Mouse (Mus musculus) layer of hippocampus, postnatal 36 days (tissue): Measurements from ENCODE around the gene Alx3. TPM values are rescaled to one million over a fixed set of nuclear protein-coding genes. Genes with fewer than 3 reads are reported as not detected.

Source experiments
- DNase-seq, 2 experiments: peaks; one replicate each; pipeline ENCODE4 v3.0.0; 2022
- total RNA-seq, 2 experiments: library from RNA; stranded (reverse); gene quantifications; 2 replicates each; pipeline ENCODE4 v1.2.3; 2021

The Alx3 gene
- under 1 TPM; 0.33 to 0.35 TPM for total RNA-seq

GRCm38 (mm10) chr3:107594662-107595263 is at the start of gene Alx3:
Gene Alx3, plus strand, starts transcription at chr3:107595031.
- no peak for DNase-seq

GRCm38 (mm10) chr3:107545278-107545677 is 49.6 kb upstream of the Alx3 start:
- DNase-seq = no peak

DNA sequence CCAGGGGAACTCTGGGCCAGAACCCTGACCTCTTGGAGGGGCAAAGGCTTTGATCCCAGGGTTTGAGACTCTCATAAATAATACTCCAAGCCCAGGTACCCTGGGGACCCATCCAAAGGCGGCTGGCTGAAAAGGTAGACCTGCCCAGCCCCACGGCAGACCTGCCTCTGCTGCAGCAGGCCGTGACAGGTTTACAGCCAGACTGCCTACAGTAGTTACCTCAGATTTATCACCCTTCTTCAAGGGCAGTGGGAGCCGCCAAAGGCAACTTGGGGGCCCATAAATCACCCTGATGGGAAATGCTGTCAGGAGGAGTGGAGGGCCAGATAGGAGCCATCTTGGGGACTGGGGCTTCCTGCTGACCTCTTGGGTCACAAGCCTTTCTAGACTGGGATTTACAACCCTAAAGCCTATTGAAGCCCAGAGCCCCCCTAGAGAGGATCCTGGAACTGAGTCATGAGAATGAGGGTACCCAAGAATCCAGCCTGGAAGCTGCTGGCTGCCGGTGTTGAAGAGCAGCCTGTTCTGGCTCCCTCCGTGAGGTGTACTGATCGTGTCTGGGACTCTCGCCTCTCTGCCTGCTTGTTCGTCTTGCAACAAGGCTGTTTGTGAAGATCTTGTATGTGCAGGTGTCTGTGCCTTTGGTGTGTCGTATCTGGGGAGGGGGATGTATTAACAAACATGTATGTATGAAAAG is 49.0 kb upstream of the Alx3 start:
- DNase-seq = no peak

GRCm38 (mm10) chr3:107546956-107547355 is 47.9 kb upstream of the Alx3 start:
- DNase-seq = no peak

GRCm38 (mm10) chr3:107550409-107551049 is 44.3 kb upstream of the Alx3 start:
- DNase-seq = peak; percentile 48 to 59

- DNase-seq = no peak
Observed at GRCm38 (mm10) chr3:107554842-107555241, 40.0 kb upstream of the Alx3 start, which contains the start of gene Ubl4b. Gene Ubl4b, minus strand, starts transcription at chr3:107555073.

DNA sequence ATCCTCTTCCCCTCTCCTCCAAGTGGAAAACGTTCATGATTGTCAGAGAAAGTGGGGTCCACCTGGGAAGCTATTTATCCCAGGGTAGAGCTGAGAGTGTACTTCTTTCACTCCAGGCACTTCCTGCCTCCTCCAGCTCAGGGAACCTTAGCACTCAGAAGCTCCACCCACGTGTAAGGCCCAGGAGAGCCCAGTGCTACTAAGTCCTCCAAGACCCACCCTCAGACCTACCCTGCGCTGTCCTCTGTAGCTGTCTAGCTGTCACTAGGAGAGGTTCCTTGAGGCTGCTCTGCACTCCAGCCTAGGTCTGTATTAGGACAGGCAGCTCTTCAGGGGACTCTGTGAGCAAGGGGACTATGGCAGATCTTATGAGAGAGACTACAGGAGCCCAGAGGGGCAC is 36.1 kb upstream of the Alx3 start:
- DNase-seq = no peak

- peak; percentile 43 to 54 for DNase-seq
Observed at GRCm38 (mm10) chr3:107559183-107559582, 35.6 kb upstream of the Alx3 start.

DNA sequence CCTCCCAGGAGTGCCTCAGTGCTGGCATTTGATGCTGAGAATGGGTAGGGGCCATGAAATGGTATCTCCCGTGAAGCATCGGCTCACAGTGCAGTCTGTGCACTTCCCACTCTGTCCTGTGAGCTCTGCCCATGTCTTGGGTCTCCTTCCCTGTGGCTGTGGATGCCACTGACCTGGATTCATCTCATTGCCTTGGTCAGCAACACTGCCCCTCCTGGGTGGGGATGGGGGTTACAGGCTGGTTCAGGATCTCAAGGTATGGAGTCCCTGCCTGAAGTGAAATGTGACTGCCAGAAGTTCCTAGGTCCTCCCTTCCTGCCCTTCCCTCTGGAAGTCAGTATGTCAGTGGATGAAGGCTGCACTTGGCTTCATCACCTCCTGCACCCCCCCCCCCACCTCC is 32.7 kb upstream of the Alx3 start:
- DNase-seq = no peak

GRCm38 (mm10) chr3:107562591-107562990 is 32.2 kb upstream of the Alx3 start:
- no peak for DNase-seq

GRCm38 (mm10) chr3:107563880-107564279 is 31.0 kb upstream of the Alx3 start:
- DNase-seq = no peak

DNA sequence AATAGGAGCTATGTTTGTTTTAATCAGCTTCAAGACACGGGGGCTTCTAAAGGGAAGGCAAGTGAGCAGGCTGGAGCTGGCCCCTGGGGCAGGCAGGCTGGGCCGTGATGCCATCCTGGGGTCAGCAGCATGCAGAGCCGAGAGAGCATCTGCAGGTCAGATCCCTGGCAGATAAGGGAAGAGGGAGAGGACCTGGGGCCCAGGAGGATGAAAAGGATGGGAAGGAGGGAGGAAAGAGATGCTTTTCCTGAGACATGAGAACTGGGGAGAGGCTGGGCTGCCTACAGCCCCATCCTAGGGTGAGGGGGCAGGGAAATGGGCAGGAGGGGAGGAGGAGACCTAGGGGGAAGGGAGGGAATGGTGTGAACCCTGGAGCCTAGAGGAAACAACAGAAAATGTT is 29.5 kb upstream of the Alx3 start:
- DNase-seq = no peak

DNA sequence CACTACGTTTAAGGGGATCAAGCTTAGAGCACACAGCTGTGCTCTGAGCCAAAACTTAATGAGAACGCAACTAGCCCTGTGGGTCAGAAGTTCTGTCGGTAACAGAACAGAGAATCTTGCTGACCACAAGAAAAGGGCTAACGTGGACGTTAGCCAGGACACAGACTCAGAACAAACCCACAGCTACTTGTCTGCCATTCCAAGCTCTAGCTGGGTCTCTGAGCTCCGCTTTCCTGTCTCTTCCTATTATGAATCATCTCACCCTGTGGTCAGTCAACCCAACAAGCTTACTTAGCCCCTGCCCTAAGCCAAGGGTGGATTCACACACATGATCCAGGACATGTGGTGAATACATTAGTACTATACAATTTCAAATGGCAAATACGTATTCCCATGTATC is 27.1 kb upstream of the Alx3 start:
- DNase-seq = no peak

- DNase-seq = no peak
Observed at GRCm38 (mm10) chr3:107568721-107569120, 26.1 kb upstream of the Alx3 start.

- no peak for DNase-seq
Observed at GRCm38 (mm10) chr3:107571205-107571604, 23.6 kb upstream of the Alx3 start.

GRCm38 (mm10) chr3:107576807-107577206 is 18.0 kb upstream of the Alx3 start:
- DNase-seq = no peak

GRCm38 (mm10) chr3:107577810-107578390 is 16.9 kb upstream of the Alx3 start:
- no peak for DNase-seq

DNA sequence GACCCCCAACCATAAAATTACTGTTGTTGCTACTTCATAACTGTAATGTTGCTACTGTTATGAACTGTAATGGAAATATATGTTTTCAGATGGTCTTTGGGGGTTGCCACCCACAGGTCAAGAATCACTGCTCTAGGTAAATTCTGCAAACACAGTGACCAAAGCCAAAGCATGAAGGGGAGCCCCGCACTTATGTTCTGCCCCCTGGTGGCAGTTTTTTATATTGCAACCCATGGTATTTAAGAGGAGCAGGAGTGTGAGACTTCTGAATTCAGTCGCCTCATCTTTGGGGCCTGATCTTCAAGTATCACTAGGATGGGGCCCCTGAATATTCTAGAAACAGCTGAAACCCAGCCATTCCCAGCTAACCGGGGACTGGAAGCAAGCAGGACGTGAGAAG is 15.4 kb upstream of the Alx3 start:
- DNase-seq = peak in 1 of 2 experiments; percentile 46

GRCm38 (mm10) chr3:107581103-107582010 is 13.5 kb upstream of the Alx3 start:
- no peak for DNase-seq

- DNase-seq = no peak
Observed at GRCm38 (mm10) chr3:107582130-107582874, 12.5 kb upstream of the Alx3 start.
